Mouse (Mus musculus): ENCODE results near the gene Vmn2r59.
"Not testable (repeated sequence)": the region's sequence is repeated elsewhere in the genome, so short reads cannot be mapped to it uniquely, and the experiment has no call there.

Vmn2r59 gene

DNA sequence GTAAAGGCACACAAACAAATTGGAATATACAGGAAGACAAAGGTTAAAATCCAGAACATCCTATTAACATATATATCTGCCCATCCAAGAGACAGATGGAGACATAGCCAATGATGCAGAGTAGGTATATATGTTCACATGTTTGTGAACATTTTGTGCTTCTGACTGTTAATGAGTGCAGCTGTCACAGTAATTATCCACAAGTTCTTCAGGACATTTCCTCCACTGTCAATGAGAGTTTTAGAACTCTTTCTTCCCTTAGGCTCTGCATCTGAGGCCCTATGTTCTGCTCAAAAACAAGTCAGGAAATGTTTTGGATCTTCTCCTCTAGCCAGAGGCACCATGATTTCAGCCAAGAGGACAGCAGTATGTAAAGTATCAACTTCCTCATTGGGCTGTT is at the start of gene Vmn2r59:
Gene Vmn2r59 (minus strand): TSS at position 101 of the 400 bp plus-strand sequence.
- ATAC-seq (ENCODE audit: insufficient number of reproducible peaks, low FRiP score, low TSS enrichment): no peak

DNA sequence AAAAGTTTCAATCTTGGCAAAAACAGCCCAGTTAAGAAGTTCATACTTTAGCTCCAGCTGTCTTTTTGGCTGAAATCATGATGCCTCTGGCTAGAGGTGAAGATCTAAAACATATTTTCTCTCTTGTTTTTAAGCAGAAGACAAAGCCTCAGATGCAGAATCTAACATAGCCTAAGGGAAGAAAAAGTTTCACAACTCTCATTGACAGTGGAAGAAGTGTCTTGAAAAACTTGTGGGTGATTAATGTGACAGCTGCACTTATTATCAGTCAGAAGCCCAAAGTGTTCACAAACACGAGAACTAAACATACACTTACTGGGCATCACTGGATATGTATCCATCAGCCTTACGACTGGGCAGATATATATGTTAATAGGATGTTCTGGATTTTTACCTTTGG is 48.6 kb upstream of the Vmn2r59 start, which contains the start of gene Vmn2r60:
Gene Vmn2r60 (plus strand): TSS at position 301 of the 400 bp plus-strand sequence.
- no peak for ATAC-seq (ENCODE audit: insufficient number of reproducible peaks, low FRiP score, low TSS enrichment)

DNA sequence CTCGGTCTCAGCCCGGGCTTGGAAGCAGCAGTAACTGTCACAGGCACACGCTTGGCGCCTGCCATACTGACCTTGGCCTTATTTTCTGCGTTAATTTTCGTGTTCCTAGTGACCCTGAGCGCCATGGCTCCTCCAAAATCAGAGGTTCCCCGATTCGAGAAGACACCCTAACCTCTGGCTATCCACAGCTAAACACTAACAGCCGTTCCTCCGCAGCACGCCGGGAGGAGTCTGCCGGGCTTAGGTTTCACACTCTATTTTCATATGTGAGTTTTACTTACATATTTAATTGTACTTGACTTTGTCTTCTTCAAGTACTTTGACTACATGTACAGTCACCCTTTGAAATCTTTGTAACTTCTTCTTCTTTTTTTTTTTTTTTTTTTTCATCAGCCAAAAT is 48.2 kb upstream of the Vmn2r59 start:
- not testable (repeated sequence) for ATAC-seq (ENCODE audit: insufficient number of reproducible peaks, low FRiP score, low TSS enrichment)

Measured in cerebellum, adult (tissue).